Mouse (Mus musculus): ENCODE data around the gene Dennd4b.
"Not testable (repeated sequence)": the region's sequence is repeated elsewhere in the genome, so short reads cannot be mapped to it uniquely, and the experiment has no call there.

Gene Dennd4b

DNA sequence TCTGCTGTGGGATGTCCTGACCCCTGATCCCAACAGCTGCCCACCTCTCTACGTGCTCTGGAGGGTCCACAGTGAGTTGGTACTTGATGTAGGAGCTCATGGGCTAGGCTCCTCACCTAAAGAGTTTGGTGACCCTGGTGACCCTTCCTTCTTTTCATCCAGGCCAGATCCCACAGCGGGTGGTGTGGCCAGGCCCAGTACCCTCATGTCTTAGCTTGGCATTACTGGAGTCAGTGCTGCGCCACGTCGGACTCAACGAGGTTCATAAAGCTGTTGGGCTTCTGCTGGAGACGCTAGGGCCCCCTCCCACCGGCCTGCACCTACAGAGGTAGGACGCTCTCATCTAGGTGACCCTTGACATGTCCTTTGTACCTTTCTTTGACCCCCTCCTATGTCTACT is 14.2 kb downstream of the Dennd4b start:
- in situ Hi-C loops (cut with MboI, MseI): no loop called here

DNA sequence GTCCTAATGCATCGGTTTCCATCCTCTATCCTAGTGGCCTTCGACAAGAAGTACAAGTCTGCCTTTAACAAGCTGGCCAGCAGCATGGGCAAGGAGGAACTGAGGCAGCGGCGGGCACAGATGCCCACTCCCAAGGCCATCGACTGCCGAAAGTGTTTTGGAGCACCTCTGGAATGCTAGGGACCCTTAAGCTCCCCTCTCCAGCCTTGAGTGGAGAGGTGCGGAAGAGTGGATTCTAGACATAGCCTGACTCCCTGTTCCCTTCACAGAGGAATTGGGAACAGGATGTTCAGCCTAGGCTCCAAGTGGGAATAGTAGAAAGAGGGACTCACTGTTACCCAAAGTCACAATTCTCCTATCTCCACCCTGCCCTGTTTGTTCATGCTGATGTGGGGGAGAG is 14.8 kb downstream of the Dennd4b start:
- in situ Hi-C loops (cut with MboI, MseI): no loop called here

DNA sequence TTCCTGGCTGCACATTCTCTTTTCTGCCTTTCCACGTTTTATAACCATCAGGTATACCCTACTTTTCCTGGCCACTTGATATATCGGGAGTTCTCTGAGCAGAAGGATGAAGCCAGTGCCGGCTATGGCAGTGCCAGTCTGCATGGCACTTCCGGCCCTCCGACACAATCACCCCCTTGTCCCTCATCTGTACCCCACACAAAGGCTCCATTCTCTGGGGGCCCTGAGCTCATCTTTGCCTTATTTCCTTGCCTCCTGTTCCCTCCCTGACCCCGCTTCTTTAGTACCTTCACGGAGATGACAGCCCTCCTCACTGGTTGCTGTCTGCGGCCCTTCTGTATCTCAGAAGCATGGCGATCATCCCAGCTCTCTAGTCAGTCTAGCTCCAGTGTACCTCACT is 15.7 kb downstream of the Dennd4b start:
- in situ Hi-C loops (cut with MboI, MseI): no loop called here

DNA sequence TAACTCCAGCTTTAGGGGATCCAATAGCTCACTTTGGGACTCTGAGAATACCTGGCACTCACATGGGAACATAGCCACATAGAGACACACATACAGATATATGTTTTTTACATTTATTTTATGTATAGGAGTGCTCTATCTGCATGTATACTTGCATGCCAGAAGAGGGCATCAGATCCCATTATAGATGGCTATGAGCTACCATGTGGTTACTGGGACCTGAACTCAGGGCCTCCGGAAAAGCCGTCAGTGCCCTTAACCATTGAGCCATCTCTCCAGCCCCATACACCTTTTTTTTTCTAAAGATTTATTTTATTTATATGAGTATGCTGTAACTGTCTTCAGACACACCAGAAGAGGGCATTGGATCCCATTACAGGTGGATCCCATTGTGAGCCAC is 19.2 kb downstream of the Dennd4b start:
- in situ Hi-C loops (cut with MboI, MseI): no loop called here

DNA sequence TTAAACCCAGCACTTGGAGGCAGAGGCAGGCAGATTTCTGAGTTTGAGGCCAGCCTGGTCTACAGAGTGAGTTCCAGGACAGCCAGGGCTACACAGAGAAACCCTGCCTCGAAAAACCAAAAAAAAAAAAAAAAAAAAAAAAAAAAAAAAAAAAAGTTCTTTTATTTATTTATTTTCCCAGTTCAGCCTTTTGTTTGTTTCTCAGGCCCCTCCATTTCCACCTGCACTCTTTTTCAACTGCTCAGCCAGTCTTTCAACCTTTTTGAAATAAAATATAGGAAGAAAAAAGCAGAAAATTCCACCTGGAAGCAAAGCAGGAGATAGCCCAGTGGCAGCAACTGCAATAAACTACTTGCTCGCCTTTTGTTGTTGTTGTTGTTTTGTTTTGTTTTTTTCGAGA is 24.4 kb downstream of the Dennd4b start:
- in situ Hi-C loops (cut with MboI, MseI): not testable (repeated sequence)

DNA sequence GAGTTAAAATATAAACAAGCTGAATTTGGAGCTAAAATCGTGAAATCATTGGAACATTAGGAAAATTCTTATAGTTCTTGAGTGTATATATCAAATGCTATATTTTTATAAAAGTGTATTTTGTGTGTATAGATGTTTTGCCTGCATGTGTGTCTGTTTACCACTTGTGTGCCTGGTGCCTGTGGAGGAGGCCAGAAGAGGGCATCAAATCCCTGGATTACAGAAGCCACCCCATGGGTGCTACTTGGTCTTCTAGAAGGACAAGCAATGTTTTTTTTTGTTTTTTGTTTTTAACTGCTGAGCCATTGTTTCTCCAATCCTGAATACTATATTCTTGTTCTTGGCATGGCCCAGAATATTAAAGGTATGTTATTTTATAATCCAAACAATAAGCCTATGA is 25.6 kb downstream of the Dennd4b start:
- in situ Hi-C loops (cut with MboI, MseI): no loop called here

DNA sequence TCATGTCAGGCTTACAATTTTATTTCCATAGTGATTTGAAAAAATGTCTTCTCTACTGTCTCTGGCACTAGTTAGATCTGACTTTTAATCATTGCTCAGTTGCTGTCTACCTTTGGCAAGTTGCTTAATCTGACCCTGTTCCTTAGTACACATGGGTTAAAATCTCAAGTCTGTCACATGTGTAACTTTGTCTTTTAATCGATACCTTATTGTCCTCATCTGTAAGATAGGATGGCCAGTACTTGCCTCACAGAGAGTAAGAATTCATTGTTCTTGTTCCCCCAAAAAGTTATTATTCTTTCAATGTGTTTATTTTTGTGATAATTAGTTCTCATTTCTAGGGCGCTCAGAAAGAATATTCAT is 27.0 kb downstream of the Dennd4b start:
- in situ Hi-C loops (cut with MboI, MseI): no loop called here

DNA sequence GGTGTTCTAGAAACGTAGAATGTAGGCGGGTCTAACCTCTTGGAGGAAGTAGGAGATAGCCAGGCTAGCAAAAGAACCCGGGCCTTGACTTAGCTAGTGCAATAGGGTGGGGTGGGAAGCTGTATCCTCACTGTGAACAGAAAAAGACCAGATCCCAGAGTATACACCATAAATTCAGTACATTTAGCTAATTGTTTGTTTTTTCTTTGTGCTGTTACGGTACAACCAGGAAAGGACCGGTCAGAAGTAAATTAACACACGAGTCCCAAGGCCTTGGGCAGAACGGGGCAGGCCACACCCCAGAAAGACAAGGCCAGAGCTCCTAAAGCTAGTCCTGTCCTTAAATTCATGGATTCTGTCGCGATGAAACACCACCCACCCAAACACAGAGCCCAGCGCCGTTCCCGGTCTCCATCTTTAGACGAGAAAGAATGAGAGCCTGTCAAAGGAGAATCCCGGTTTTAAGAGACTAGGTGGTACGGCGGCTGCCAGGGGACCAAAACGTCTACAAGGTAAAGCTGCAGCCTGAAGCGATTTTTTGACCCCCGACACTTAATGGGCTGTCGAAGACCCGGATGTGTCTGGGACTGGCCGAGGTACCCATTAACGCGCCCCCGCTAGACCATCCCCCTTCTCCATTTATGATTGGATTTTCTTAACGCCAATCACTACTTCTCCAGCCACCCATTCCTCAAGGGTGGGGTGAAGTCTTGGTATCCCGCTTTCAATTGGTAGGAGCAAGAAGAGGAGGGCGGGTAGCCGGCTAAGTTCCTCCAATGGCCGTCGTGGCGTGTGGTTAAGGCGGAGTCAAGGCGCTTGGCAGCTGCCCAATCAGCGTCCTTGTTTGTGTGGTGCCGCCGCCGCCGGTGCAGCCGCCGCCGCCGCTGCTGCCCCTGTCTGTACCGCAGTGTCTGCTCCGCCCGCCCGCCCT is 27.6 kb downstream of the Dennd4b start, which contains the start of gene Gatad2b:
TSS of gene Gatad2b (plus strand) at position 834 of the 931 bp plus-strand sequence.
- in situ Hi-C loops (cut with MboI, MseI): no loop called here

DNA sequence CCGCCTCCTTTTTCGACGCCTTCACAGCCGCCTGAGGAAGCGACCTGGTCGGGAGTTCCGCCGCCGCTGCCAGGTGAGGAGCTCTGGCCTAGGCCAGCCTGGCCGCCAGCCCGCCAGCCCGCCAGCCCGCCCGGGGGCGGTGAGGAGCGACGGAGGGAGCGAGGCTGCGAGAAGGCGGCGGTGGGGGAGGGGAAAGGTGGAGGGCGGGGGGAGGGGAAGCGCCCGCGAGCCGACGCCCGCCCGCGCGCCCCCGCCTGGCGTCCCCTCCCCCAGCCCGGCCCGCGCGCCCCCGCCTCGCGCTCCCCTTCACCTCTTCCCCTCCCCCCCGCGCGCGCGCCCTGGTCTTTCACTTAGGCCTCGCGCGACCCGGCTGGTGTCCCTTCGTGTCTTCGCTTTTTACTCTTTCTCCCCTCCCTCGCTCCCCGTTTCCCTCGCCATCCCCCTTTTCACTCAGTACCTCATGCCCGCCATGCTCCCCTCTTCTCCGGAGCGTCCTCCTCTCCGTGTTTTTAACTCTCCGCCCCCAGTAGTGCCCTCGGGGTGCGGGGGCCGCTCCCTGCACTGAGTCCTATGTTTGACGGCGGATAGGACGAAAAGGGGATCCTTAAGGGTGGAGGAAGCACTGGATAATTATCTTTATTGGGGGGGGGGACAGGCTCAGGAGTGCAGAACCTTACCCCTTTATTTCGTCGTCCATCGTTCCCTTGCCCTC is 28.5 kb downstream of the Dennd4b start:
- in situ Hi-C loops (cut with MboI, MseI): no loop called here

DNA sequence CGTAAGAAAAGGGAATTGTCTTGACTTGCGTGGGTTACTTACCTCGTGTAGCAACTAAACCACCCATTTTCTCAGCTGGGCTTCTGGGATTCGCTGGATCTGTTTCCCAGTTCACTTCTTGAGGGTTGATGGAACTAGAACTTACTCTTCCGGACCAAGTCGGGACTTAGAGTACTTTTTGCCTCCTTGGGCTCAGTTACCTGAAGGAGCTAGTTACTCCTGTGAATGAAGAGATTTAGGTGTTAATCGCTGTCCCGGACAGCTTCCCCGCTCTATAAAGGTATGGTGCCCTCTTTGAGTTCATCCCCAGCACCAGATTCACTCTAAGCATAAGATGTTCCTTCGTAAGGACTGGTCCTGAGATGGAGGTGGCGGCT is 29.1 kb downstream of the Dennd4b start:
- in situ Hi-C loops (cut with MboI, MseI): no loop called here

DNA sequence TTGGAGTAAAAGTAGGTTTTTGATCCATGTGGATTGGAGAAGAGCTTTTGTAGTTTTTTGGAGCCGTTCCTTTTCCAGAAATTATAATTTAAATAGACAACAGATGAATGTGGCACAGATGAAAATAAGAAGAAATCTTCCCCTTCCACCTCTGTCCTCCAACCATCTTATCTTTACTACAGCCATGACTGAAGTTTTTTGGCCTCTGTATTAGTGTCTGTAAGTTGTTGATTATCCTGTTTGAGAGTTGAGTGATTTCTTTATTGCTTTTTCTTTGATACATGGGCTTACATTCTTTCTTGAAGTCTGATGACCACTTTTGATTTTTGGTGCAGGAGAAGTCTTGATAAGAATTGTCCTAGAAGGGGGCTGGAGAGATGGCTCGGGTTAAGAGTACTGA is 29.7 kb downstream of the Dennd4b start:
- in situ Hi-C loops (cut with MboI, MseI): no loop called here

DNA sequence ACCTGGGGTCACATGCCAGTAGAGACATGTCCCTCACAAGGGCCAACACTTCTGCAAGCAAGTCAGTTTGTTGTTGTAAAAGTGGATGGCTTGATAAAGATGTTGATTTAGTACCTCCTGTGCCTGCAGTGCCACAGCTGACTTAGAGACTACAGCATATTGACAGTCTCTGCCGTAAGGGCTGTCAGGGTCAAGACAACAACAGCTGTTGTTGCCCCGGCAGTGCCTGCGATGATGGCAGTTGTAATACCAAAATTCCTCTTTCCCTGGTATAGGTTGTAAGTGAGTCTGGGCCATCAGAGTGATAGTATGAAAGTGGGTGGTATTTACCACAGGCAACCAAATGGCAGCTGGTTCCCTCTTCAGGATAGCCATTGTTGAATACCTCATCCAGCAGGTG is 40.8 kb downstream of the Dennd4b start:
- in situ Hi-C loops (cut with MboI, MseI): no loop called here

DNA sequence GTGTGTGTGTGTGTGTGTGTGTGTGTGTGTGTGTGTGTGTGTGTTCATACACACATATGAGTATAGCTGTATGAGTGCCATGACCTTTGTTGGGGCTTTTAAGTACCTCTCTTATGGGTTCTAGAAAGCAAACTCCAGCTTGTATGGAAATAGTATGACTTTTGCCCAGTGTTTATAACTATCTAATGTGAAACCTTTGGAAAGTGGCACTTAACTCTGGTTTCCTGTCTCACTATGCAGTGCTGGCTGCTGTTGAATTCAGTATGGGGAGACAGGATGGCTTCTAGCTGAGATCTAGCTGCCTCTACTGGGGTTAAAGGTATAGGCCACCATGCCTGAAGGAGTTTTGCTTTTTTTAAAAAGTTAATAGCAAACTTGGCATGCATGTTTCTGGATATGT is 44.6 kb downstream of the Dennd4b start:
- in situ Hi-C loops (cut with MboI, MseI): no loop called here

DNA sequence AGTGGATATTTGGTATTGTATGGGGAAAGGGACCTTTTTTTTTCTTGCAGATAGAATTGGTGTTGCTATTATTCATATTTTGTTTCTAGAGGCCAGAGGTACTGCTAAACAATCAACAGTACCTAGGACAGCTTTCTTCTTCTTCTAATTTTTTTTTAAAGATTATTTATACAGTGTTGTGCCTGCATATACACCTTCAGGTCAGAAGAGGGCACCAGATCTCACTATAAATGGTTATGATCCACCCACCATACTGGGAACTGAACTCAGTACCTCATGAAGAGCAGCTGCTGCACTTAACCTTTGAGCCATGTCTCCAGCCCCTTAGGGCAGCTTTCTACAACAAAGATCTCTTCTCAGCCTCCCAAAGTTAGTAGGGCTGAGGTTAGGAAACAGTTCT is 48.4 kb downstream of the Dennd4b start:
- in situ Hi-C loops (cut with MboI, MseI): no loop called here

DNA sequence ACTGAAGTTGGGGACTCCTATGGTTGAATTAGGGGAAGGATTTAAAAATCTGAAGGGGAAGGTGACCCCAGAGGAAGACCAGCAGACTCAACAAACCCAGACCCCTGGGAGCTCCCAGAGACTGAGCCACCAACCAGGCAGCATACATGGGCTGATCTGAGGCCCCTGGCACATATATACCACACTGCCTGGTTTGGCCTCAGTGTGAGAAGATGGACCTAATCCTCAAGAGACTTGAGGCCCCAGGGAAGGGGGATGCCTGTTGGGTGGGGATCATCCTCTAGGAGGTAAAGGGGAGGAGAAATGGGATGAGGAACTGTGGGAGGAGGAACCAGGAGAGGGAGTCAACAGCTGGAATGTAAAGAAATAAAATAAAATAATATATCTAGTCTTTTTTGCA is 49.3 kb downstream of the Dennd4b start:
- in situ Hi-C loops (cut with MboI, MseI): no loop called here

DNA sequence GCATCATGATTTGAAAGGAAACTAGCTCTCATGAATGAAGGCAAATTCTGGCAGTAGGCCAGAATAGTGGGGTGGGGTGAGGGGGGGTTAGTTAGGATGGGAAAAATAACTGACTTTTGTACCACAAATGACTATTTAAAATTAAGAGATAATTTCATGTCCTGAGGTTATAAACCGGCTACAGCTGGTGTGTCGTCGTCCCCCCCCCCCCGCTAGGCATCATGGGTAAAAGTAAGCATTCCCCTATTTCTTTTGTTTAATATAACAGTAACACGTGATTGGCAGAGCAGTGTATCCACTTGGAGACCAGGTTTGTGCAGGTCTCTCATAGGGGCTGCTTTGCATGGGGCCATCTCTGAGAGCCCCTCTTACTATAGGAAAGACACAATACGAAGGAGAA is 57.3 kb downstream of the Dennd4b start:
- in situ Hi-C loops (cut with MboI, MseI): no loop called here

DNA sequence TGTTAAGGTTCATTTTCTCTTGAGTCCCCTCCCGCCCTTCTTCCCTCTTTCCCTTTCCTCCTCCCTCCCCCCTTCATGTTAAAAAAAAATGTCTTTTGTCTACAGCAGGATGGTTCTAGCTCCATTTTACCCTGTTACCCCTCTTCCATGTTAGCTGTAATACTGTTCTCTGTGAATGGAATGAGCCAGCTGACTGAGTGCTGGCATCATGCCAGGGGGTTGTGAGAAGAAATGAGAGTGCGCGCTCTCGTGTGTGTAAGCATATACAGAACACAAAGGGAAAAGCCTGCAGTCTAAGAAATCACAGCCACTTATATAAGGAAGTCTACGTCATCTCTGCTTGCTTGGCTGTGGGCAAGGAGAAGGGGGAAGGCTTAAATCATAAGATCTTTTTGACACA is 58.1 kb downstream of the Dennd4b start:
- in situ Hi-C loops (cut with MboI, MseI): no loop called here
